Mouse (Mus musculus) bone marrow macrophage, adult 2 months (primary cell): ENCODE data around the gene Dnajc25.

Experiments used
- CTCF ChIP-seq: IDR thresholded peaks from 2 replicates; pipeline ENCODE4 v1.5.1; 2012; ENCODE audit warnings: low read depth, mild to moderate bottlenecking, low read length, moderate library complexity
- POLR2A ChIP-seq: IDR thresholded peaks from 2 replicates; pipeline ENCODE4 v1.6.1; 2012; ENCODE audit warnings: mild to moderate bottlenecking, low read depth, low read length, borderline replicate concordance

DNA sequence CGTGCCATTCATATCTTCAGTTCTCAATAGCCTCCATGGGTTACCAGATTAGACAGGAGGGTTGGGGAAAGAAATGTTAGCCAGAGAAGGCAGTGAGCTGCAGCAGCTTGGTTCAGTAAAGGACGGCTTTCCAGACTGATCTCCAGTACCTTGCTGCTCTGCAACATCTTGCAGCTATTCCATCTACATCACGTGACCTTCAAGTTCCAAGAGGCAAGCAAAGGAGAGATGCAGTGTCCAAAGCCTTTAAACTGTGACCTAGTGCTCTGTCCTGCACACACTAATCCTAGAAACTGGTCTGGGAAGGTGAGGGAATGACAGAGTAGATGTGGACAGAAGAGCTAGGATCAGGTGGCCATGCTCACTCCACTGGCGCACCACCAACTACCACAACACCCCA lies 31.6 kb upstream of the Dnajc25 start:
- TF ChIP-seq CTCF (no peak), POLR2A (no peak)
